Comparison of ENCODE assay signal across 7 mouse cellular contexts in the genomic region with DNA sequence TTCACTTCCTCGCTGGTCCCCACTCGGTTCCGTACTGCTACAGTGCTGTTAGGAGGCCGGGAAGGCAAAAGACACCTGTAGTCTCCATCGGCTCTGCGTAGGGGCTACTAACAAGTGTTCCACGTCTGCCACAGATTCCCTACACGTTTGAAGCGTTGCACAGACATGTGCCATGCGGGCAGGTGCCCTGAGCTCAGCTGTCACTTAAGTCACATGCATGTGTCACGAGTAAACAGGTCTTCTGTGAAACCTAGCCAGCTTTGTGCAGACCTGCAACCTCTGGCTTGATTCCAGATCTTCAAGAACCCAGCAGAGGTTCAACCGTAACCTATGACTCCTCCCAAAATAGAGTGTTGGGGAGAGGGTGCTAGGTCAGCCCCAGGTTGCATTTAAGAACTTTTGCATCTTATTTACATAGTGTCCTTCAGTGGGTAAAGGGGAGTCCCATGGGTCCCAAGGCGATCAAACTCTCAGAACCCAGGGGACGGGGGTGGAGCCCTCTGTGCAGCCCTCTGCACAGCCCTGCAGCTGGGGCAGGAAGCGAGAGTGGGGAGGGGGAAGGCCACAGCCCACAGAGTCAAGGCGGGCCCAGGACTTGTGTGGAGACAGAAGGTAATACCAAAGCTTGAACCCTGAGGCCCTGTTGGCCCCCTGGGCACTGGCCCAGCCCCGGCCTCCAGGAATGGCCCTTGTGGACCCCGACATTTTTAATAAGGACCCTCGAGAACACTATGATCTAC. TPM values are rescaled to one million over a fixed set of nuclear protein-coding genes. Genes with fewer than 3 reads are reported as not detected.
DNase-seq lines count a peak whose midpoint lies in the region; ATAC-seq and TF ChIP-seq lines count a peak whose summit lies in the region.

No protein-coding gene starts in this region.

- H3K27me3 ChIP-seq in forebrain, embryonic 16.5 days (replicated peaks; ENCODE audit: control insufficient read depth, insufficient read depth, low read length), result no peaks in the 10 kb centered on the region
- no peaks in the 10 kb centered on the region for H3K27me3 ChIP-seq in kidney, postnatal 0 days (ENCODE audit: insufficient read depth, low read length)
- H3K27me3 ChIP-seq in splenic B cell, adult 2 months (ENCODE audit: control insufficient read depth, insufficient read depth, low read length, poor library complexity, severe bottlenecking), result no peaks in the 10 kb centered on the region

- peaks cover 13% of the 10 kb centered on the region for H3K4me1 ChIP-seq in forebrain, embryonic 16.5 days (replicated peaks; ENCODE audit: control insufficient read depth, insufficient read depth, low read length)
- peaks cover 6% of the 10 kb centered on the region for H3K4me1 ChIP-seq in kidney, postnatal 0 days (replicated peaks; ENCODE audit: insufficient read depth, low read length)

- peak overlapping the region; percentile 47 for H3K27ac ChIP-seq in forebrain, embryonic 16.5 days (ENCODE audit: low read length)
- peak overlapping the region; percentile 95 for H3K27ac ChIP-seq in kidney, postnatal 0 days

- 15% methylated on average over 19 of the region's 19 CpGs for WGBS in forebrain, embryonic 16.5 days
- 8% methylated on average over 19 of the region's 19 CpGs for WGBS in kidney, postnatal 0 days

- TF ChIP-seq CTCF in kidney, postnatal 0 days (IDR thresholded peaks at IDR 0.05; ENCODE audit: low read depth), result no peak

- DNase-seq in CD4-positive helper T cell, adult 2 months (ENCODE audit: low read depth, low spot score), result peak; percentile 89
- peak; percentile 52 for DNase-seq in ES-CJ7 (ENCODE audit: low read depth, low spot score)
- no peak for DNase-seq in kidney, postnatal 0 days (ENCODE audit: low spot score)
- DNase-seq in splenic B cell, adult 2 months (ENCODE audit: low read depth, low spot score), result peak; percentile 98
- no peak for DNase-seq in cerebellum, adult 11-12 months

- peak overlapping the region; percentile 59 for H3K9ac ChIP-seq in forebrain, embryonic 16.5 days (replicated peaks; ENCODE audit: low read depth, low read length)
- peak overlapping the region; percentile 65 for H3K9ac ChIP-seq in kidney, postnatal 0 days (ENCODE audit: low read depth, low read length)

- peak overlapping the region; percentile 50 for H3K4me3 ChIP-seq in forebrain, embryonic 16.5 days (replicated peaks; ENCODE audit: low read length)
- peak overlapping the region; percentile 68 for H3K4me3 ChIP-seq in kidney, postnatal 0 days (replicated peaks; ENCODE audit: low read depth, low read length)

- no peaks in the 10 kb centered on the region for H3K9me3 ChIP-seq in forebrain, embryonic 16.5 days (ENCODE audit: control insufficient read depth, low read length)
- H3K9me3 ChIP-seq in kidney, postnatal 0 days (replicated peaks; ENCODE audit: low read length), result no peaks in the 10 kb centered on the region

- peak; percentile 55 for ATAC-seq in forebrain, embryonic 16.5 days
- peak; percentile 59 for ATAC-seq in kidney, postnatal 0 days (replicated peaks; ENCODE audit: low FRiP score, low read depth)
- peak; percentile 56 for ATAC-seq in megakaryocyte, adult 5-6 weeks (ENCODE audit: poor library complexity, severe bottlenecking)

- peak overlapping the region; percentile 74 for H3K4me2 ChIP-seq in forebrain, embryonic 16.5 days (ENCODE audit: low read length)
- H3K4me2 ChIP-seq in kidney, postnatal 0 days (ENCODE audit: low read length), result peak overlapping the region; percentile 84

- H3K36me3 ChIP-seq in forebrain, embryonic 16.5 days (ENCODE audit: control insufficient read depth, insufficient read depth), result peaks cover 5% of the 10 kb centered on the region
- H3K36me3 ChIP-seq in kidney, postnatal 0 days (ENCODE audit: insufficient read depth, low read length), result peaks cover 19% of the 10 kb centered on the region
- peaks cover 14% of the 10 kb centered on the region for H3K36me3 ChIP-seq in splenic B cell, adult 2 months (ENCODE audit: control insufficient read depth, insufficient read depth, low read length, poor library complexity, severe bottlenecking)

RNA-seq across cellular contexts. Expression of a gene that starts 0.6 kb away (rescaled TPM):
- polyA plus RNA-seq in forebrain, embryonic 16.5 days (2015; fragmentation: Nextera tagmentation; extraction: Ambion mirVana), result 6.7 and 10.0 TPM in 2 replicates
- 7.6 and 9.5 TPM in 2 replicates for polyA plus RNA-seq in kidney, postnatal 0 days (2015; fragmentation: Nextera tagmentation; extraction: Ambion mirVana)
- total RNA-seq in megakaryocyte, adult 5-6 weeks (2015), result 53.8 and 54.4 TPM in 2 replicates
- total RNA-seq in megakaryocyte, adult 5-6 weeks (2017), result 44.2 and 60.4 TPM in 2 replicates

RNA-seq across cellular contexts. Expression of a gene that starts 0.8 kb away (rescaled TPM):
- 296 and 297 TPM in 2 replicates for polyA plus RNA-seq in forebrain, embryonic 16.5 days (2015; fragmentation: Nextera tagmentation; extraction: Ambion mirVana)
- 467 and 479 TPM in 2 replicates for polyA plus RNA-seq in kidney, postnatal 0 days (2015; fragmentation: Nextera tagmentation; extraction: Ambion mirVana)
- total RNA-seq in megakaryocyte, adult 5-6 weeks (2015), result 216 and 241 TPM in 2 replicates
- 340 and 348 TPM in 2 replicates for total RNA-seq in megakaryocyte, adult 5-6 weeks (2017)

RNA-seq across cellular contexts. Expression of a gene that starts 20.3 kb away (rescaled TPM):
- polyA plus RNA-seq in forebrain, embryonic 16.5 days (2015; fragmentation: Nextera tagmentation; extraction: Ambion mirVana), result 150 and 155 TPM in 2 replicates
- 255 and 280 TPM in 2 replicates for polyA plus RNA-seq in kidney, postnatal 0 days (2015; fragmentation: Nextera tagmentation; extraction: Ambion mirVana)
- total RNA-seq in megakaryocyte, adult 5-6 weeks (2015), result 82.5 and 87.8 TPM in 2 replicates
- total RNA-seq in megakaryocyte, adult 5-6 weeks (2017), result 44.7 and 55.1 TPM in 2 replicates

Comparison
In these comparisons a context has a peak if more than half of its experiments do, and no peak if none do; other contexts are left out.
1. DNase-seq: peak in CD4-positive helper T cell, adult 2 months (single experiment), ES-CJ7 (single experiment) and splenic B cell, adult 2 months (single experiment); none in kidney, postnatal 0 days (single experiment) and cerebellum, adult 11-12 months (single experiment).
2. Peak in every context shown above with its lines, with median percentiles within 50 percentile points of each other: ATAC-seq.